Mouse (Mus musculus): ENCODE data around the gene Snap25. TPM values are rescaled to one million over a fixed set of nuclear protein-coding genes. Genes with fewer than 3 reads are reported as not detected.

Snap25 gene
- polyA plus RNA-seq, 1 experiment from 2014 or later: 78.4 TPM

Other genes starting within 250 kb of the Snap25 start
- gene Ankef1, start 211.5 kb upstream of the Snap25 start, polyA plus RNA-seq (2015; fragmentation: Nextera tagmentation; extraction: Ambion mirVana): 0.46 and 0.61 TPM in 2 replicates
- 27.8 and 31.3 TPM in 2 replicates for gene AL731706.2, start 172.2 kb downstream of the Snap25 start, polyA plus RNA-seq (2015; fragmentation: Nextera tagmentation; extraction: Ambion mirVana)
- gene Slx4ip, start 177.8 kb downstream of the Snap25 start, polyA plus RNA-seq (2015; fragmentation: Nextera tagmentation; extraction: Ambion mirVana): 16.0 and 16.3 TPM in 2 replicates
- 20.3 and 23.2 TPM in 2 replicates for gene AL731706.1, start 177.9 kb downstream of the Snap25 start, polyA plus RNA-seq (2015; fragmentation: Nextera tagmentation; extraction: Ambion mirVana)
- gene Mkks, start 177.9 kb downstream of the Snap25 start, polyA plus RNA-seq (2015; fragmentation: Nextera tagmentation; extraction: Ambion mirVana): 12.0 and 13.3 TPM in 2 replicates